Mouse (Mus musculus) lung, embryonic 14.5 days (tissue): ENCODE measurements around the gene Sike1. TPM values are rescaled to one million over a fixed set of nuclear protein-coding genes. Genes with fewer than 3 reads are reported as not detected.

Experiments used
- ATAC-seq: fragments of 200-750 bp; cut with Nextera tagmentation; 2 replicates; pipeline ENCODE4 v1.8.0; 2017; ENCODE audit warnings: mild to moderate bottlenecking, moderate TSS enrichment, moderate library complexity; ENCODE audit not compliant: insufficient read depth
- DNase-seq: peaks from one replicate; pipeline ENCODE4 v3.0.0-alpha.2; 2015
- H3K27ac ChIP-seq: fragments of 300-500 bp; sonication (generic); 2 replicates; pipeline ENCODE4 v1.5.1; 2014; ENCODE audit warnings: low read depth, mild to moderate bottlenecking, moderate library complexity
- H3K27me3 ChIP-seq: fragments of 300-500 bp; sonication (generic); 2 replicates; pipeline ENCODE4 v1.6.1; 2014; ENCODE audit warnings: low read length, control low read depth; ENCODE audit not compliant: insufficient read depth
- H3K36me3 ChIP-seq: fragments of 300-500 bp; sonication (generic); 2 replicates; pipeline ENCODE4 v1.6.1; 2014; ENCODE audit warnings: control low read depth; ENCODE audit not compliant: insufficient read depth
- H3K4me1 ChIP-seq: fragments of 300-500 bp; sonication (generic); 2 replicates; pipeline ENCODE4 v1.6.1; 2014; ENCODE audit warnings: antibody characterized with exemption, control low read depth; ENCODE audit not compliant: insufficient read depth
- H3K4me2 ChIP-seq: fragments of 300-500 bp; sonication (generic); 2 replicates; pipeline ENCODE4 v1.6.1; 2014; ENCODE audit warnings: mild to moderate bottlenecking
- H3K4me3 ChIP-seq: fragments of 300-500 bp; sonication (generic); 2 replicates; pipeline ENCODE4 v1.5.1; 2014; ENCODE audit warnings: low read depth, low read length
- H3K9ac ChIP-seq: fragments of 300-500 bp; sonication (generic); 2 replicates; pipeline ENCODE4 v1.6.1; 2014
- H3K9me3 ChIP-seq: fragments of 300-500 bp; sonication (generic); 2 replicates; pipeline ENCODE4 v1.6.1; 2016; ENCODE audit warnings: low read depth, low read length, control low read depth
- CTCF ChIP-seq: IDR thresholded peaks from 2 replicates; pipeline ENCODE4 v1.5.1; 2016; ENCODE audit warnings: antibody characterized with exemption, low read depth
- WGBS: fragments of 180-500 bp; shearing (Covaris S2); extraction: QIAGEN DNeasy Blood & Tissue Kit; methylation state at CpG from one replicate; pipeline ENCODE4 v1.1.7; 2014; 5-methylcytosine and 5-hydroxymethylcytosine counted together
- polyA plus RNA-seq: library from polyadenylated mRNA; unstranded; fragments of >200 nt; fragmentation: Nextera tagmentation; extraction: Ambion mirVana; gene quantifications from 2 replicates; pipeline ENCODE4 v1.2.1, GENCODE M21; 2014

Sike1 gene
- polyA plus RNA-seq, 1 experiment from 2014 or later, result 63.9 TPM

DNA sequence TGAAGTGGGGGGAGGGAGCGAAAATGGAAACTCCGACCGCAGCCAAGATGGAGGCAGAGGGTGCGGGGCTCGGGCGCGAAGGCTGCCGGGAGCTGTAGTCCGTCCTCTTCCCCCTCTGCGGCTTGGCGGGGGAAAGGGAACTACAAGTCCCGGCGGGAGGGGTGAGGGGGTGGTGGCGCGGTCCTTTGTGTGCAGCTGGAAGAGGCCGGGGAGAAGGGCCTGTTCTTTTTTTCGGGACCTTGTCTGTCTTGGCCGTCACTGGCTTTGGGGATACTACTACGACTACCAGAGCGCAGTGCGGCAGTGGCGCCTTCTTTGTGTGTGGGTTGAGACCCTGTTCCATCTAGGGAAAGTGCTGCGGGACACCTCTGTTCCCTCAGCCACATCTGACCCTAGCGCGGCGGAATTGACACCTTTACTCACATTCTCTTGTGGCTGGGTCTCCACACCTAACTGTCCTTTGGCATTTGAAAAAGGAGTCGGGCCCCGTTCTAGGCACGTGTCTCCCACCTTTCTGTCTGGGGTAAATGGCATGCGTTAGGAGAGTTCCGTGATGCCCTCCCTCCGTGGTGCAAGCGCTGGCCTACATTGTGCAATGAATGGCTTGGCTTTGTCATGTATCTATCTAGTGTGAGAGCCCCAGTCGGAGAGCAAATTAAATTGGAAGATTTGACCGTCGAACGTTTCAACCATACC is 25.6 kb downstream of the Sike1 start:
- no peak for TF ChIP-seq CTCF
- H3K36me3 ChIP-seq, result 0 out of 2 replicates have a peak, but pooled peaks cover 4% of the 10 kb centered on the region
- peak overlapping the region; percentile 87 for H3K4me2 ChIP-seq
- H3K4me3 ChIP-seq, result peak overlapping the region; percentile 91
- no peaks in the 10 kb centered on the region for H3K27me3 ChIP-seq
- H3K4me1 ChIP-seq, result peaks cover 8% of the 10 kb centered on the region
- H3K9ac ChIP-seq, result peak overlapping the region; percentile 99
- under 1% methylated on average over 37 of the region's 37 CpGs for WGBS
- ATAC-seq (peak; percentile 95), DNase-seq (peak; percentile 94)
- no peaks in the 10 kb centered on the region for H3K9me3 ChIP-seq
- H3K27ac ChIP-seq, result peak overlapping the region; percentile 97

DNA sequence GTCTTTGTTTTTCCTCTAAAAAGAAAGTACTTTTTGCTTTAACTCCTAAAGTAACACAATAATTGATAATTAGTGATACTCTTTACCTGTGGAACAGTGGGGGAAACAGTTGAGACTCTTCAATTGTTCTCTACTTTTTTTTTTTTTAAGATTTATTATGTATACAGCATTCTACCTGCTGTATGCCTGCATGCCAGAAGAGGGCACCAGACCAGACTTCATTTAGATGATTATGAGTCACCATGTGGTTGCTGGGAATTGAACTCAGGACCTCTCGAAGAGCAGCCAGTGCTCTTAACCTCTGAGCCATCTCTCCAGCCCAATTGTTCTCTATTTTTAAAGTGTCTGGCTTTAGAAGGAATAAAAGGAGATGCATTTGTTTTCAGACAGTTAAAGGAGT is 30.7 kb downstream of the Sike1 start:
- WGBS, result 89% methylated on average over 1 of the region's 1 CpGs
- Histone ChIP-seq H3K4me3 (no peak overlapping the region), H3K4me1 (peaks cover 8% of the 10 kb centered on the region), H3K36me3 (peaks cover 47% of the 10 kb centered on the region), H3K27ac (no peak overlapping the region), H3K4me2 (no peak overlapping the region), H3K27me3 (no peaks in the 10 kb centered on the region), H3K9ac (no peak overlapping the region), H3K9me3 (no peaks in the 10 kb centered on the region)
- no peak for ATAC-seq
- TF ChIP-seq CTCF, result peak; percentile 29; the same call in 1 of the 2 replicates
- peak; percentile 22 for DNase-seq

DNA sequence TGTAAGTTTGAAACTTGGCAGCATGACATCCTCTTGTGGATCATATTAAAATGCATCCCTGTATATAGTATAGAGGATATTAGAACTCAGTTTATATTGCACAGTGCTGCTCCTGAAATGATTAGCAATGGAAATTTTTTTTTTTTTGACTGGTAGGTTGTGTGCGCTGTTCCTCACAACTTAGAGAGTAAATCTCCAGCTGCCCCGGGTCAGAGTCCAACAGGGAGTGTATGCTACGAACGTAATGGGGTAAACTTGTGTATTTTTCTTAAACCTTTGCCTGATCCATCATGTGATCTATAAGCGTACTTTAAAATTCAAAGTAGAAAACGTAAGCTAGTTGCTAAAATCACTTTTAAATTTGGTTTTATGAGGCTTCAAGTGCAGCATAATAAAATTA is 44.8 kb downstream of the Sike1 start:
- 90% methylated on average over 6 of the region's 6 CpGs for WGBS

DNA sequence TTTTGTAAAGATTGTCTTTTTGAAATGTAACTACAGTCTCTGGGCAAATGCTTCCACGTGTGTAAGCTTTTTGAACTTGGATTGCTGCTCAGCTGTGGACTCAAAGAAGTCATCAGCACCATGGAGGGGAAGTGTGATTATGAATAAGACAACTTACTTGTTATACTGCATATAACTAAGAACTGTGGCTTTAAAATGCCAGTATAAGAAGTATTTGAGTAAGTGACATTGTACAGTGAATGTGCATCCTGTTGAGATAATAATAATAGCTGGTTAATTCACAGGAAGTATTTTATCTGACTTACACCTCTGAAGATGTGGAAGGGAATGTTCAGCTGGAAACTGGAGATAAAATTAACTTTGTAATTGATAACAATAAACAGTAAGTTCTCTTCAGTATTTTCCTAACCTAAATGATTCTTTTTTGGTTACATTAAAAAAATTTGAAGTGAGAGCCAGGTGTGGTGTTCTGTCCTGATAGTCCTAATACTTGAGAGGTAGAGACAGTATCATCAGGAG is 45.4 kb downstream of the Sike1 start:
- no peak for TF ChIP-seq CTCF
- DNase-seq (no peak), ATAC-seq (no peak)
- WGBS, result 73% methylated on average over 1 of the region's 1 CpGs
- Histone ChIP-seq H3K27ac (no peak overlapping the region), H3K9ac (no peak overlapping the region), H3K27me3 (no peaks in the 10 kb centered on the region), H3K4me1 (no peaks in the 10 kb centered on the region), H3K4me3 (no peak overlapping the region), H3K36me3 (peaks cover 79% of the 10 kb centered on the region), H3K9me3 (no peaks in the 10 kb centered on the region), H3K4me2 (no peak overlapping the region)

More for the DNA sequence above, 44.8 kb downstream of the Sike1 start:
- Histone ChIP-seq H3K27ac (no peak overlapping the region), H3K27me3 (no peaks in the 10 kb centered on the region), H3K9ac (no peak overlapping the region), H3K9me3 (no peaks in the 10 kb centered on the region), H3K36me3 (peaks cover 72% of the 10 kb centered on the region), H3K4me1 (no peaks in the 10 kb centered on the region), H3K4me2 (no peak overlapping the region), H3K4me3 (no peak overlapping the region)
- DNase-seq (no peak), ATAC-seq (no peak)
- no peak for TF ChIP-seq CTCF

DNA sequence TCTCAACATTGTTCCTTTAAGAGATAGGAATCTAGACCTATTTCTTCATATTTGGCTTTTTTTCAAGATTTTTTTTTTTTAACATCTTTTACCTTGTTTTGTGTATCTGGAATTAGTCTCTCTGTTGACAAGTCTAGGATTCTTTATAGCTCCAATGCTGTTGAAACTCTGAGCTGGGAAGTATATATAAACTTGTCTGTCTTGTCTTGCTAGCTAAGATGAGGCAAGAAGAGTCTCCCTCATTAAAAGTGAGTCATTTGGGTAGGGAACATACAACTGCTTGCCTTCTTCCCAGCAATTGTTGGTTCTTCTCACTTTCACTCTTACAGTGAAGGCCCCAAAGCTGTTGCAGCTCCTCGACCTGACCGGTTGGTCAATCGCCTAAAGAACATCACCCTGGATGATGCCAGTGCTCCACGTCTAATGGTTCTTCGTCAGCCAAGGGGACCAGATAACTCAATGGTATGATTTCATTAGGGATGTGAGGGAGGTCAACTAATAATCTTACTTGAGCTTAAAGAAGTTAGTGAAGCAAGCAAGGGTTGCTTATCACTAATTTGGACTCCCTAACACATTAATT is 60.6 kb downstream of the Sike1 start:
- 84% methylated on average over 5 of the region's 5 CpGs for WGBS
- Histone ChIP-seq H3K27me3 (no peaks in the 10 kb centered on the region), H3K9me3 (no peaks in the 10 kb centered on the region), H3K4me2 (no peak overlapping the region), H3K4me3 (no peak overlapping the region), H3K9ac (no peak overlapping the region), H3K27ac (no peak overlapping the region), H3K36me3 (peaks cover 72% of the 10 kb centered on the region), H3K4me1 (no peaks in the 10 kb centered on the region)
- ATAC-seq (no peak), DNase-seq (no peak)
- TF ChIP-seq CTCF, result no peak

DNA sequence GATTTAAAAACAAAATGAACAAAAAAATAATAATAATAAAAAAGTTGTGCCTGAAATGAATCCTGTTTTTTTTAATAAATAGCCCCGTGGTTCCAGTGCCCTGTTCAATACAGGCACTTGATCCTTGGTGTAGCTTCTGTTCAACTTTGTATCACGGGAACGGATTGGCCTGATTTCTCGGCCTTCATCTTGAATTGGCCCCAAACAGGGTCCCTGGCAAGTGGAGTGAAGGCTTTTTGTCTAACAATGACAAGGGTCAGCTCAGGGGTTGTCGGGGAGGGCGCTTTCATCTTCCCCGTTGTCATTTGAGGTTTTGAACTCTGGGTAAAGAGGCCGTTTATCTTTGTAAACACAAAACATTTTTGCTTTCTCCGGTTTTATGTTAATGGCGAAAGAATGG is 62.2 kb downstream of the Sike1 start:
- Histone ChIP-seq H3K27me3 (no peaks in the 10 kb centered on the region), H3K4me1 (no peaks in the 10 kb centered on the region), H3K9ac (peak overlapping the region; percentile 92), H3K9me3 (no peaks in the 10 kb centered on the region), H3K4me2 (peak overlapping the region; percentile 91), H3K36me3 (peaks cover 74% of the 10 kb centered on the region), H3K27ac (peak overlapping the region; percentile 98; the same call in 1 of the 2 replicates), H3K4me3 (peak overlapping the region; percentile 79)
- ATAC-seq (peak; percentile 50), DNase-seq (no peak)
- TF ChIP-seq CTCF, result no peak
- WGBS, result 4% methylated on average over 10 of the region's 10 CpGs

Other genes with a start within 250 kb of the Sike1 start
- gene Tshb, start 213.0 kb upstream of the Sike1 start, polyA plus RNA-seq, result 0.15 and 0.58 TPM in 2 replicates
- not detected in 2 replicates for gene Sycp1, start 59.6 kb upstream of the Sike1 start, polyA plus RNA-seq
- not detected in 2 replicates for gene Nr1h5, start 31.6 kb upstream of the Sike1 start, polyA plus RNA-seq
- gene Csde1, start 24.7 kb downstream of the Sike1 start, polyA plus RNA-seq, result 439 and 441 TPM in 2 replicates
- 115 and 117 TPM in 2 replicates for gene Nras, start 62.6 kb downstream of the Sike1 start, polyA plus RNA-seq
- gene Ampd1, start 78.3 kb downstream of the Sike1 start, polyA plus RNA-seq, result 0.20 and 0.42 TPM in 2 replicates
- 5.2 and 5.8 TPM in 2 replicates for gene Dennd2c, start 106.9 kb downstream of the Sike1 start, polyA plus RNA-seq
- gene Bcas2, start 175.9 kb downstream of the Sike1 start, polyA plus RNA-seq, result 190 and 192 TPM in 2 replicates